17 mouse cellular contexts compared by ENCODE assay signal in the genomic region with DNA sequence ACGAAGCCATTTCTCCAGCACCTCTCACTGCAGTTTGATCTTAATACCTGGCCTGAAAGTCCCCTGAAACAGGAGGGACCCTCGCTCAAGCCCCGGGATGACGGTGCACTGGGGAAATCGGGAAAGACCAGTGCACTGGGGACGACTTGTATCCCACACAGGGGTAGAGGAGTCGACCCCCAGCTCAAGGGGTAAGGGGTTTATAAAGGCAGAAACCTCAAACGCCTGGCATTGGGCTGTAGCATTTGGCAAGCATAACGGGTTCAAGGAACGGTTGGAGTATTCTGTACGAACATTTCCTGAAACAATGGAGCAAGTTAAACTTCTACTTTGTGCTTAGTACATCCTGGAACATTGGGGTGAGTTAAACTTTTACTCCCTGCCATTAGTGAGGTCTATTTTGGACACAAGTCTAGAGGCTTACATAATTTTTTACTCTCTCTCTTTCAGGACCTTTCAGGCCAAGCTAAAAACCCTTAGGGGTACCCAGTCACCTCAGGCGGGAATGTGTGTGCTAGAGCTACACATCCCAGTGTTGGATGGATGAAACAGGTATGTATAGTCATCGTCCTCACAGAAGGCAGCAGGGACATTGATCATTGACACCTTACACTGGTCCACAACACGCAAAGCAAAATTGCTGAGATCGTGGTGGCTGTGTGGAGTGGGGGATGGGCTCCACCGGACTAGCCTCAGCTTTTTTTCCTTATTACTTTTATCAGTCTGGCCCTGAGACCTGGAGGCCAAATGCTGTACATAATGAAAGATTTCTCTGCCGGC. TPM values are rescaled to one million over a fixed set of nuclear protein-coding genes. Genes with fewer than 3 reads are reported as not detected.
DNase-seq lines count a peak whose midpoint lies in the region; ATAC-seq and TF ChIP-seq lines count a peak whose summit lies in the region.
"Had no signal": no experiment of that assay in that cellular context is flagged by ENCODE, and none has a peak within 500 bp of the region (broad histone marks: within the 10 kb centered on the region; RNA-seq: fewer than 3 reads in every experiment).

No protein-coding gene starts in this region.

- no peak for DNase-seq in embryonic facial prominence, embryonic 11.5 days (ENCODE audit: low spot score)
- DNase-seq in embryonic facial prominence, embryonic 10.5 days (ENCODE audit: low spot score): no peak
- no peak for DNase-seq in hindbrain, postnatal 0 days (ENCODE audit: low spot score)
- peak; percentile 59 to 74 for DNase-seq in kidney, postnatal 25 days
- DNase-seq in gastrocnemius, postnatal 14 days: no peak
- no peak for DNase-seq in cerebellum, adult 2 months
- DNase-seq: adrenal gland, postnatal 36 days; cerebellum, adult 9-10 months; lung, adult 18-20 months had no signal

- H3K4me1 ChIP-seq in embryonic facial prominence, embryonic 11.5 days (ENCODE audit: control insufficient read depth, insufficient read depth, low read length): peaks cover 5% of the 10 kb centered on the region; the same call in 1 of the 2 replicates
- peaks cover 50% of the 10 kb centered on the region for H3K4me1 ChIP-seq in embryonic facial prominence, embryonic 10.5 days
- peaks cover 9% of the 10 kb centered on the region for H3K4me1 ChIP-seq in hindbrain, postnatal 0 days (ENCODE audit: insufficient read depth, low read length)
- H3K4me1 ChIP-seq in neural tube, embryonic 14.5 days (ENCODE audit: control insufficient read depth, insufficient read depth, low read length): peaks cover 26% of the 10 kb centered on the region
- H3K4me1 ChIP-seq in cerebellum, adult 2 months (ENCODE audit: control insufficient read depth, insufficient read depth, low read length): no peaks in the 10 kb centered on the region

- no peak overlapping the region for H3K27ac ChIP-seq in embryonic facial prominence, embryonic 11.5 days (replicated peaks; ENCODE audit: low read depth, low read length)
- H3K27ac ChIP-seq in embryonic facial prominence, embryonic 10.5 days (replicated peaks): no peak overlapping the region
- no peak overlapping the region for H3K27ac ChIP-seq in hindbrain, postnatal 0 days
- peak overlapping the region; percentile 22; the same call in 1 of the 2 replicates for H3K27ac ChIP-seq in neural tube, embryonic 14.5 days (ENCODE audit: low read depth, low read length)
- H3K27ac ChIP-seq in cerebellum, adult 2 months (ENCODE audit: insufficient read depth, low read length): no peak overlapping the region
- H3K27ac ChIP-seq: embryonic facial prominence, embryonic 13.5 days; heart, embryonic 10.5 days had no signal

- ATAC-seq in embryonic facial prominence, embryonic 11.5 days (replicated peaks; ENCODE audit: insufficient number of reproducible peaks, low FRiP score, low TSS enrichment, low read depth): peak; percentile 35; the same call in 1 of the 2 replicates
- ATAC-seq in hindbrain, postnatal 0 days: no peak; the same call in 1 of the 2 replicates
- peak; percentile 47 for ATAC-seq in neural tube, embryonic 14.5 days (ENCODE audit: low read depth)
- ATAC-seq in frontal cortex, adult (ENCODE audit: low TSS enrichment): no peak

- H3K9ac ChIP-seq in embryonic facial prominence, embryonic 11.5 days (replicated peaks; ENCODE audit: low read length): no peak overlapping the region
- H3K9ac ChIP-seq in hindbrain, postnatal 0 days (replicated peaks; ENCODE audit: low read length): no peak overlapping the region
- H3K9ac ChIP-seq in neural tube, embryonic 14.5 days (replicated peaks; ENCODE audit: low read depth, low read length): no peak overlapping the region
- H3K9ac ChIP-seq: embryonic facial prominence, embryonic 13.5 days; limb, embryonic 12.5 days had no signal

- H3K4me3 ChIP-seq in embryonic facial prominence, embryonic 11.5 days (ENCODE audit: low read depth, low read length): no peak overlapping the region
- no peak overlapping the region for H3K4me3 ChIP-seq in embryonic facial prominence, embryonic 10.5 days
- H3K4me3 ChIP-seq in hindbrain, postnatal 0 days (ENCODE audit: low read length): no peak overlapping the region
- no peak overlapping the region for H3K4me3 ChIP-seq in neural tube, embryonic 14.5 days (ENCODE audit: low read depth, low read length)
- H3K4me3 ChIP-seq in cerebellum, adult 2 months (replicated peaks; ENCODE audit: insufficient read depth, low read depth, low read length): no peak overlapping the region
- H3K4me3 ChIP-seq: embryonic facial prominence, embryonic 13.5 days; heart, embryonic 10.5 days; limb, embryonic 12.5 days had no signal

- no peaks in the 10 kb centered on the region for H3K36me3 ChIP-seq in embryonic facial prominence, embryonic 11.5 days (replicated peaks; ENCODE audit: control insufficient read depth, insufficient read depth, low read depth, low read length)
- no peaks in the 10 kb centered on the region for H3K36me3 ChIP-seq in embryonic facial prominence, embryonic 10.5 days (replicated peaks)
- no peaks in the 10 kb centered on the region for H3K36me3 ChIP-seq in hindbrain, postnatal 0 days (ENCODE audit: insufficient read depth, low read length)
- H3K36me3 ChIP-seq in neural tube, embryonic 14.5 days (ENCODE audit: control insufficient read depth, insufficient read depth, low read length): no peaks in the 10 kb centered on the region
- H3K36me3 ChIP-seq: embryonic facial prominence, embryonic 13.5 days; heart, embryonic 10.5 days; limb, embryonic 12.5 days had no signal

- WGBS in embryonic facial prominence, embryonic 11.5 days: 64% methylated on average over 17 of the region's 17 CpGs
- 63% methylated on average over 17 of the region's 17 CpGs for WGBS in embryonic facial prominence, embryonic 10.5 days
- WGBS in hindbrain, postnatal 0 days: 47% methylated on average over 17 of the region's 17 CpGs
- WGBS in neural tube, embryonic 14.5 days: 39% methylated on average over 17 of the region's 17 CpGs
- WGBS in cerebellum, adult 2 months: 57% methylated on average over 17 of the region's 17 CpGs

- TF ChIP-seq POLR2A in cerebellum, adult 2 months (IDR thresholded peaks at IDR 0.05; ENCODE audit: borderline replicate concordance, insufficient read depth, low read length): no peak

- no peak overlapping the region for H3K4me2 ChIP-seq in embryonic facial prominence, embryonic 11.5 days (ENCODE audit: low read depth, low read length)
- peak overlapping the region; percentile 28; the same call in 1 of the 2 replicates for H3K4me2 ChIP-seq in hindbrain, postnatal 0 days (ENCODE audit: low read depth, low read length)
- peak overlapping the region; percentile 16; the same call in 1 of the 2 replicates for H3K4me2 ChIP-seq in neural tube, embryonic 14.5 days (ENCODE audit: low read depth, low read length)
- H3K4me2 ChIP-seq: embryonic facial prominence, embryonic 13.5 days; limb, embryonic 12.5 days had no signal

- intact Hi-C loops in gastrocnemius, postnatal 14 days (cut with DNase I; ENCODE audit: low total_unique reads): no loop called here

- no peaks in the 10 kb centered on the region for H3K9me3 ChIP-seq in embryonic facial prominence, embryonic 11.5 days (replicated peaks; ENCODE audit: control insufficient read depth, low read length)
- no peaks in the 10 kb centered on the region for H3K9me3 ChIP-seq in embryonic facial prominence, embryonic 10.5 days
- no peaks in the 10 kb centered on the region for H3K9me3 ChIP-seq in hindbrain, postnatal 0 days (ENCODE audit: low read length)
- no peaks in the 10 kb centered on the region for H3K9me3 ChIP-seq in neural tube, embryonic 14.5 days (ENCODE audit: control insufficient read depth, low read length)
- H3K9me3 ChIP-seq: embryonic facial prominence, embryonic 13.5 days; heart, embryonic 10.5 days; limb, embryonic 12.5 days had no signal

- H3K27me3 ChIP-seq in embryonic facial prominence, embryonic 11.5 days (ENCODE audit: control insufficient read depth, insufficient read depth, low read length): no peaks in the 10 kb centered on the region
- 0 out of 2 replicates have a peak, but pooled peaks cover 4% of the 10 kb centered on the region for H3K27me3 ChIP-seq in embryonic facial prominence, embryonic 10.5 days (replicated peaks; ENCODE audit: low read depth, poor library complexity, severe bottlenecking)
- H3K27me3 ChIP-seq in hindbrain, postnatal 0 days (ENCODE audit: insufficient read depth, low read length): no peaks in the 10 kb centered on the region
- H3K27me3 ChIP-seq in neural tube, embryonic 14.5 days (ENCODE audit: control insufficient read depth, insufficient read depth, low read length): no peaks in the 10 kb centered on the region
- H3K27me3 ChIP-seq in cerebellum, adult 2 months (ENCODE audit: control insufficient read depth, insufficient read depth, low read length): no peaks in the 10 kb centered on the region
- H3K27me3 ChIP-seq: embryonic facial prominence, embryonic 13.5 days; limb, embryonic 12.5 days had no signal

- TF ChIP-seq CTCF in hindbrain, postnatal 0 days (IDR thresholded peaks at IDR 0.05; ENCODE audit: low read depth): no peak
- no peak for TF ChIP-seq CTCF in cerebellum, adult 2 months (IDR thresholded peaks at IDR 0.05; ENCODE audit: borderline replicate concordance, insufficient read depth, low read depth, low read length)

RNA-seq across cellular contexts. Expression of a gene that starts 52.5 kb away (rescaled TPM):
- not detected in 2 replicates for polyA plus RNA-seq in embryonic facial prominence, embryonic 11.5 days (2014; fragmentation: Nextera tagmentation; extraction: Ambion mirVana)
- polyA plus RNA-seq in embryonic facial prominence, embryonic 10.5 days (2016; fragmentation: Nextera tagmentation; extraction: Ambion mirVana): not detected in 2 replicates
- total RNA-seq in hindbrain, postnatal 0 days (2014; rRNA removed): not detected in 2 replicates
- not detected in 2 replicates for polyA plus RNA-seq in hindbrain, postnatal 0 days (2015; fragmentation: Nextera tagmentation; extraction: Ambion mirVana)
- polyA plus RNA-seq in neural tube, embryonic 14.5 days (2014; fragmentation: Nextera tagmentation; extraction: Ambion mirVana): not detected in 2 replicates
- total RNA-seq in gastrocnemius, postnatal 14 days (2021): not detected
- not detected in 2 replicates for polyA plus RNA-seq in cerebellum, adult 2 months (2012; rRNA removed)
- total RNA-seq: adrenal gland, postnatal 36 days; layer of hippocampus, postnatal 14 days; megakaryocyte, adult 5-6 weeks had no signal
- polyA plus RNA-seq: embryonic facial prominence, embryonic 13.5 days; heart, embryonic 10.5 days; limb, embryonic 12.5 days; small intestine, adult 2 months had no signal

Comparison
In these comparisons a context has a peak if more than half of its experiments do, and no peak if none do; other contexts are left out.
1. ATAC-seq: peak in embryonic facial prominence, embryonic 11.5 days (single experiment) and neural tube, embryonic 14.5 days (single experiment); none in hindbrain, postnatal 0 days (single experiment) and frontal cortex, adult (single experiment).
2. DNase-seq: peak in kidney, postnatal 25 days (2 of 2); none in embryonic facial prominence, embryonic 11.5 days (single experiment), embryonic facial prominence, embryonic 10.5 days (single experiment), hindbrain, postnatal 0 days (single experiment), gastrocnemius, postnatal 14 days (single experiment) and cerebellum, adult 2 months (0 of 2).